Mouse (Mus musculus) cerebellum, postnatal 10 days (tissue): Measurements from ENCODE around the gene Slc28a2.
"Not testable (repeated sequence)": the region's sequence is repeated elsewhere in the genome, so short reads cannot be mapped to it uniquely, and the experiment has no call there.

Source experiments
- DNase-seq, 2 experiments: peaks; one replicate each; pipeline ENCODE4 v3.0.0; 2021; ENCODE audit warnings: mixed read lengths in 2 of 2

Slc28a2 gene

GRCm38 (mm10) chr2:122469221-122469620 lies 42.9 kb downstream of the Slc28a2 start:
- no peak for DNase-seq

DNA sequence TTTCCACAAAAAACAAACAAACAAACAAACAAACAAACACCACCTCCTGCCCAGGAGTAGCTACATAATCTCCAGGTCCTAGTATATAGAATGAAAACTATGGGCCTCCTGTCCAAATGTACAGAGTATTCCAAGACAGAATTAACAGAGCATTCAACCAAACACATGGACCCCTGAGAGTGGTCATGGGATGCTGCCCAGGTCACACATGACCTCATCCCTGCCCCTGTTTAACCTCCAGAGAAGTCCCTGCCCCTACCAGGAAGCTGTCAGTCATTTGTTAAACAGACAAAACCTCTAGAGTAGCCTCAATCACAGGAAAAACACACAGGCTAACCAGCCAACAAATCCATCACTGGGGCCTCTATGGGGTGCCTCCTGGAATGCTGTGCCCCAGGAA lies 50.3 kb downstream of the Slc28a2 start:
- DNase-seq = no peak

GRCm38 (mm10) chr2:122483787-122484186 lies 57.5 kb downstream of the Slc28a2 start:
- DNase-seq = not testable (repeated sequence)

GRCm38 (mm10) chr2:122484641-122485040 lies 58.4 kb downstream of the Slc28a2 start, which contains the start of gene Gm14085:
Gm14085 (plus strand) TSS chr2:122484941.
- no peak for DNase-seq

DNA sequence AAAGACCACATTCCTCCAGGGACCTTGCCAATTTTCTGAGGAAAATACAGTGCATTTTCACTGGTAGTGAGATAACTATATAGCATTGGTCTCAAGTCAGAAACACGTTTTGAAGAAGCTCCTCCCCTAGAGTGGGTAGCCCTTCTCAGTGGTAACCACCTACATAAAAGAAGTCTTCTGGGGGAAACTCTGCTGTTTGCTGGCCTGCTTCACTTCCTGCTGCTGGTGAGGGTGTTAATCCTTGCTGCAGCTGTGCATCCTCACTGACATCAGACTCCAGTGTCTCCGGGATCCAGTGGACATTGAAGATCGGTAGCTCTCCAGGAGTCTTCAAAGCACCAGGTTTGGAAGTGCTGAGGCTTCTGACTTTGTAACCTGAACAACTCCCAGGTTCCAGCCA lies 59.4 kb downstream of the Slc28a2 start:
- DNase-seq = not testable (repeated sequence)

DNA sequence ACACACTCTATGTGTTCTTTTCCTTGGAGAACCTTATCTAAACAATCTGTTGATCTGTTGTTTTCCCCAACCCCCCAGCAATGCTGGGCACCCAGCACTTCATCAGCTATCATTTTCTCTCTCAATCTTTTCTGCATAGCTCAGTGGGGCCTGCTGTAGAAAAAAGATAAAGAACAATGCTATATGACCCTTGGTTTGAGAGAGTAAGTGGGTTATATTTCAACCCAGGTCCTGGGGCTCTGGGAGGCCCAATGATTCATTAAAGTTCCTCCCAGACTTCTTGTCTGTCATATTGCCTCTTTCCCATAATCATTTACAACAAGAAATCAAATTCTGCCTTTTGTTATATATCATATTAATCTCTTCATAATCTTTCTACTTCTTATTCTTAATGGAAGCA lies 59.8 kb downstream of the Slc28a2 start:
- DNase-seq = not testable (repeated sequence)

GRCm38 (mm10) chr2:122486674-122487073 lies 60.4 kb downstream of the Slc28a2 start:
- DNase-seq = no peak
